Mouse (Mus musculus) forebrain, embryonic 10.5 days (tissue): ENCODE measurements at regions not wholly inside any gene's neighbourhood (a gene's known extent, or its start where the extent isn't known, plus 50 kb on each side); places are given as distances from the start of the nearest gene placed in this dataset.

ENCODE experiments used
- DNase-seq: peaks from one replicate; pipeline ENCODE4 v3.0.0-alpha.2; 2017; ENCODE audit warnings: low spot score; ENCODE audit errors: extremely low spot score
- H3K27ac ChIP-seq: fragments of 300-500 bp; sonication (generic); 2 replicates; pipeline ENCODE4 v1.5.1; 2016; ENCODE audit warnings: mild to moderate bottlenecking
- H3K27me3 ChIP-seq: fragments of 300-500 bp; sonication (generic); 2 replicates; pipeline ENCODE4 v1.6.1; 2016; ENCODE audit warnings: mild to moderate bottlenecking; ENCODE audit not compliant: poor library complexity, severe bottlenecking
- H3K36me3 ChIP-seq: fragments of 300-500 bp; sonication (generic); replicated peaks from 2 replicates; pipeline ENCODE4 v1.6.1; 2016; ENCODE audit warnings: mild to moderate bottlenecking, moderate library complexity
- H3K4me1 ChIP-seq: fragments of 300-500 bp; sonication (generic); 2 replicates; pipeline ENCODE4 v1.6.1; 2016
- H3K4me3 ChIP-seq: fragments of 300-500 bp; sonication (generic); 2 replicates; pipeline ENCODE4 v1.5.1; 2016; ENCODE audit warnings: mild to moderate bottlenecking, moderate library complexity
- H3K9me3 ChIP-seq: fragments of 300-500 bp; sonication (generic); 2 replicates; pipeline ENCODE4 v1.6.1; 2016; ENCODE audit warnings: mild to moderate bottlenecking, moderate library complexity
- WGBS: fragments of 180-500 bp; shearing (Covaris S2); methylation state at CpG from one replicate; pipeline ENCODE4 v1.1.7; 2016; 5-methylcytosine and 5-hydroxymethylcytosine counted together

GRCm38 (mm10) chr19:25729103-25729502 is 56.9 kb downstream of the Dmrt2 start:
- Histone ChIP-seq H3K27ac (no peak overlapping the region), H3K9me3 (no peaks in the 10 kb centered on the region), H3K27me3 (no peaks in the 10 kb centered on the region), H3K36me3 (no peaks in the 10 kb centered on the region), H3K4me1 (peaks cover 12% of the 10 kb centered on the region), H3K4me3 (no peak overlapping the region)
- no peak for DNase-seq
- 89% methylated on average over 5 of the region's 5 CpGs for WGBS

GRCm38 (mm10) chr19:25729633-25730032 is 57.4 kb downstream of the Dmrt2 start:
- H3K9me3 ChIP-seq: no peaks in the 10 kb centered on the region
- H3K4me1 ChIP-seq: peaks cover 12% of the 10 kb centered on the region
- no peak overlapping the region for H3K4me3 ChIP-seq
- no peak overlapping the region for H3K27ac ChIP-seq
- H3K36me3 ChIP-seq: no peaks in the 10 kb centered on the region
- no peak for DNase-seq
- H3K27me3 ChIP-seq: no peaks in the 10 kb centered on the region
- 96% methylated on average over 1 of the region's 1 CpGs for WGBS

GRCm38 (mm10) chr19:25778455-25778854 is 106.2 kb downstream of the Dmrt2 start:
- no peaks in the 10 kb centered on the region for H3K4me1 ChIP-seq
- H3K9me3 ChIP-seq: no peaks in the 10 kb centered on the region
- no peaks in the 10 kb centered on the region for H3K27me3 ChIP-seq
- 89% methylated on average over 4 of the region's 4 CpGs for WGBS
- no peaks in the 10 kb centered on the region for H3K36me3 ChIP-seq
- no peak overlapping the region for H3K4me3 ChIP-seq
- no peak overlapping the region for H3K27ac ChIP-seq
- DNase-seq: no peak

GRCm38 (mm10) chr19:25779356-25779755 is 107.1 kb downstream of the Dmrt2 start:
- no peak for DNase-seq
- Histone ChIP-seq H3K9me3 (no peaks in the 10 kb centered on the region), H3K4me3 (no peak overlapping the region), H3K36me3 (no peaks in the 10 kb centered on the region), H3K27me3 (no peaks in the 10 kb centered on the region), H3K27ac (no peak overlapping the region), H3K4me1 (no peaks in the 10 kb centered on the region)
- WGBS: 79% methylated on average over 7 of the region's 7 CpGs

GRCm38 (mm10) chr19:25781314-25781713 is 109.1 kb downstream of the Dmrt2 start:
- DNase-seq: no peak
- WGBS: 84% methylated on average over 7 of the region's 7 CpGs

GRCm38 (mm10) chr19:25802692-25803091 is 130.5 kb downstream of the Dmrt2 start:
- Histone ChIP-seq H3K27me3 (no peaks in the 10 kb centered on the region), H3K27ac (no peak overlapping the region), H3K36me3 (no peaks in the 10 kb centered on the region), H3K9me3 (no peaks in the 10 kb centered on the region), H3K4me3 (no peak overlapping the region), H3K4me1 (no peaks in the 10 kb centered on the region)
- no peak for DNase-seq
- 89% methylated on average over 7 of the region's 7 CpGs for WGBS

More at GRCm38 (mm10) chr19:25781314-25781713, 109.1 kb downstream of the Dmrt2 start:
- Histone ChIP-seq H3K4me1 (no peaks in the 10 kb centered on the region), H3K9me3 (no peaks in the 10 kb centered on the region), H3K4me3 (no peak overlapping the region), H3K27me3 (no peaks in the 10 kb centered on the region), H3K36me3 (no peaks in the 10 kb centered on the region), H3K27ac (no peak overlapping the region)

- Histone ChIP-seq H3K27me3 (no peaks in the 10 kb centered on the region), H3K36me3 (no peaks in the 10 kb centered on the region), H3K4me1 (no peaks in the 10 kb centered on the region), H3K4me3 (no peak overlapping the region), H3K27ac (no peak overlapping the region), H3K9me3 (no peaks in the 10 kb centered on the region)
- WGBS: 64% methylated on average over 11 of the region's 11 CpGs
- DNase-seq: peak; percentile 17
Observed at GRCm38 (mm10) chr19:25805351-25805750, 133.1 kb downstream of the Dmrt2 start.

GRCm38 (mm10) chr19:25813651-25814050 is 141.4 kb downstream of the Dmrt2 start:
- Histone ChIP-seq H3K27me3 (no peaks in the 10 kb centered on the region), H3K4me1 (no peaks in the 10 kb centered on the region), H3K36me3 (no peaks in the 10 kb centered on the region), H3K4me3 (no peak overlapping the region), H3K9me3 (no peaks in the 10 kb centered on the region), H3K27ac (no peak overlapping the region)
- no peak for DNase-seq
- WGBS: 82% methylated on average over 7 of the region's 7 CpGs

GRCm38 (mm10) chr19:25845158-25845557 is 172.9 kb downstream of the Dmrt2 start:
- no peak overlapping the region for H3K4me3 ChIP-seq
- DNase-seq: no peak
- H3K4me1 ChIP-seq: no peaks in the 10 kb centered on the region
- H3K27ac ChIP-seq: no peak overlapping the region
- no peaks in the 10 kb centered on the region for H3K36me3 ChIP-seq
- WGBS: 77% methylated on average over 4 of the region's 4 CpGs
- H3K9me3 ChIP-seq: no peaks in the 10 kb centered on the region
- no peaks in the 10 kb centered on the region for H3K27me3 ChIP-seq

- Histone ChIP-seq H3K27ac (no peak overlapping the region), H3K4me3 (no peak overlapping the region), H3K4me1 (0 out of 2 replicates have a peak, but pooled peaks cover 5% of the 10 kb centered on the region), H3K36me3 (no peaks in the 10 kb centered on the region), H3K27me3 (no peaks in the 10 kb centered on the region), H3K9me3 (no peaks in the 10 kb centered on the region)
- WGBS: 80% methylated on average over 4 of the region's 4 CpGs
- no peak for DNase-seq
Observed at GRCm38 (mm10) chr19:25856344-25856743, 184.1 kb downstream of the Dmrt2 start.

- DNase-seq: no peak
- H3K27me3 ChIP-seq: no peaks in the 10 kb centered on the region
- WGBS: 77% methylated on average over 1 of the region's 1 CpGs
Observed at GRCm38 (mm10) chr19:25863312-25863711, 191.1 kb downstream of the Dmrt2 start.

GRCm38 (mm10) chr19:25906721-25907120 is 234.5 kb downstream of the Dmrt2 start:
- Histone ChIP-seq H3K27ac (no peak overlapping the region), H3K27me3 (no peaks in the 10 kb centered on the region), H3K9me3 (no peaks in the 10 kb centered on the region), H3K36me3 (no peaks in the 10 kb centered on the region), H3K4me1 (no peaks in the 10 kb centered on the region), H3K4me3 (no peak overlapping the region)
- DNase-seq: no peak
- whole genome bisulfite sequencing: 92% methylated on average over 4 of the region's 4 CpGs

More at GRCm38 (mm10) chr19:25863312-25863711, 191.1 kb downstream of the Dmrt2 start:
- no peaks in the 10 kb centered on the region for H3K9me3 ChIP-seq
- H3K36me3 ChIP-seq: no peaks in the 10 kb centered on the region
- 0 out of 2 replicates have a peak, but pooled peaks cover 5% of the 10 kb centered on the region for H3K4me1 ChIP-seq
- no peak overlapping the region for H3K4me3 ChIP-seq
- H3K27ac ChIP-seq: no peak overlapping the region

- peaks cover 7% of the 10 kb centered on the region for H3K4me1 ChIP-seq
- no peaks in the 10 kb centered on the region for H3K27me3 ChIP-seq
- no peak overlapping the region for H3K4me3 ChIP-seq
- no peaks in the 10 kb centered on the region for H3K9me3 ChIP-seq
- no peak for DNase-seq
- no peaks in the 10 kb centered on the region for H3K36me3 ChIP-seq
- no peak overlapping the region for H3K27ac ChIP-seq
Observed at GRCm38 (mm10) chr19:25922052-25922451, 249.8 kb downstream of the Dmrt2 start.

GRCm38 (mm10) chr19:25922806-25923205 is 250.6 kb downstream of the Dmrt2 start:
- no peaks in the 10 kb centered on the region for H3K27me3 ChIP-seq
- no peak overlapping the region for H3K27ac ChIP-seq
- H3K4me1 ChIP-seq: peaks cover 7% of the 10 kb centered on the region
- no peak overlapping the region for H3K4me3 ChIP-seq
- H3K9me3 ChIP-seq: no peaks in the 10 kb centered on the region
- 79% methylated on average over 1 of the region's 1 CpGs for WGBS
- H3K36me3 ChIP-seq: no peaks in the 10 kb centered on the region
- DNase-seq: no peak
